Mouse (Mus musculus): ENCODE measurements around the gene Grm4. TPM values are rescaled to one million over a fixed set of nuclear protein-coding genes. Genes with fewer than 3 reads are reported as not detected.

Grm4 gene
- polyA plus RNA-seq (2015; fragmentation: Nextera tagmentation; extraction: Ambion mirVana) = 9.3 and 10.0 TPM in 2 replicates

GRCm38 (mm10) chr17:27521303-27521702 lies at the start of gene Grm4:
TSS of gene Grm4 (minus strand) at chr17:27521403.
- H3K9ac ChIP-seq (ENCODE audit: low read depth, low read length) = 0 out of 2 replicates have a peak within 1 kb of the TSS, but pooled peaks have one; percentile 38
- H3K27ac ChIP-seq (ENCODE audit: low read depth, low read length) = no peak within 1 kb of the TSS
- peaks cover 11% of the 10 kb centered on the region; the same call in 1 of the 2 replicates for H3K27me3 ChIP-seq (replicated peaks; ENCODE audit: control insufficient read depth, insufficient read depth, low read length)
- peaks cover 10% of the 10 kb centered on the region for H3K4me1 ChIP-seq (ENCODE audit: control insufficient read depth, insufficient read depth, low read depth, low read length)
- ATAC-seq = no peak
- WGBS = 66% methylated on average over 5 of the region's 5 CpGs
- H3K36me3 ChIP-seq (ENCODE audit: control insufficient read depth, insufficient read depth, low read length) = no peaks in the 10 kb centered on the region
- H3K4me2 ChIP-seq (ENCODE audit: low read length) = peak within 1 kb of the TSS; percentile 45
- no peaks in the 10 kb centered on the region for H3K9me3 ChIP-seq (ENCODE audit: control insufficient read depth, low read length)
- peak within 1 kb of the TSS; percentile 18; the same call in 1 of the 2 replicates for H3K4me3 ChIP-seq (ENCODE audit: low read length)

- 83% methylated on average over 5 of the region's 5 CpGs for WGBS
- Histone ChIP-seq H3K4me3 (ENCODE audit: low read length) (no peak overlapping the region), H3K27me3 (replicated peaks; ENCODE audit: control insufficient read depth, insufficient read depth, low read length) (no peaks in the 10 kb centered on the region), H3K9me3 (ENCODE audit: control insufficient read depth, low read length) (no peaks in the 10 kb centered on the region), H3K4me2 (ENCODE audit: low read length) (no peak overlapping the region), H3K9ac (ENCODE audit: low read depth, low read length) (no peak overlapping the region), H3K36me3 (ENCODE audit: control insufficient read depth, insufficient read depth, low read length) (no peaks in the 10 kb centered on the region), H3K4me1 (ENCODE audit: control insufficient read depth, insufficient read depth, low read depth, low read length) (peaks cover 19% of the 10 kb centered on the region), H3K27ac (ENCODE audit: low read depth, low read length) (no peak overlapping the region)
- no peak for ATAC-seq
These were observed 47.0 kb upstream of the Grm4 start for GRCm38 (mm10) chr17:27568228-27568627.

GRCm38 (mm10) chr17:27565942-27566267 lies 44.7 kb upstream of the Grm4 start:
- H3K36me3 ChIP-seq (ENCODE audit: control insufficient read depth, insufficient read depth, low read length) = 0 out of 2 replicates have a peak, but pooled peaks cover 3% of the 10 kb centered on the region
- H3K9ac ChIP-seq (ENCODE audit: low read depth, low read length) = peak overlapping the region; percentile 74
- H3K4me1 ChIP-seq (ENCODE audit: control insufficient read depth, insufficient read depth, low read depth, low read length) = peaks cover 19% of the 10 kb centered on the region
- H3K27me3 ChIP-seq (replicated peaks; ENCODE audit: control insufficient read depth, insufficient read depth, low read length) = no peaks in the 10 kb centered on the region
- peak overlapping the region; percentile 90 for H3K4me2 ChIP-seq (ENCODE audit: low read length)
- peak overlapping the region; percentile 76 for H3K4me3 ChIP-seq (ENCODE audit: low read length)
- no peaks in the 10 kb centered on the region for H3K9me3 ChIP-seq (ENCODE audit: control insufficient read depth, low read length)
- ATAC-seq = no peak
- under 1% methylated on average over 13 of the region's 13 CpGs for WGBS
- peak overlapping the region; percentile 75 for H3K27ac ChIP-seq (ENCODE audit: low read depth, low read length)

GRCm38 (mm10) chr17:27565163-27565941 lies 44.1 kb upstream of the Grm4 start, which contains the start of gene AI413582:
TSS of gene AI413582 (minus strand) at chr17:27565756.
- 0 out of 2 replicates have a peak, but pooled peaks cover 3% of the 10 kb centered on the region for H3K36me3 ChIP-seq (ENCODE audit: control insufficient read depth, insufficient read depth, low read length)
- peak; percentile 95 for ATAC-seq
- H3K9me3 ChIP-seq (ENCODE audit: control insufficient read depth, low read length) = no peaks in the 10 kb centered on the region
- H3K9ac ChIP-seq (ENCODE audit: low read depth, low read length) = peak within 1 kb of the TSS; percentile 81
- no peaks in the 10 kb centered on the region for H3K27me3 ChIP-seq (replicated peaks; ENCODE audit: control insufficient read depth, insufficient read depth, low read length)
- peak within 1 kb of the TSS; percentile 90 for H3K4me2 ChIP-seq (ENCODE audit: low read length)
- peak within 1 kb of the TSS; percentile 77 for H3K27ac ChIP-seq (ENCODE audit: low read depth, low read length)
- under 1% methylated on average over 48 of the region's 58 CpGs for WGBS
- peaks cover 19% of the 10 kb centered on the region for H3K4me1 ChIP-seq (ENCODE audit: control insufficient read depth, insufficient read depth, low read depth, low read length)
- H3K4me3 ChIP-seq (ENCODE audit: low read length) = peak within 1 kb of the TSS; percentile 76

- Histone ChIP-seq H3K4me1 (ENCODE audit: control insufficient read depth, insufficient read depth, low read depth, low read length) (peaks cover 19% of the 10 kb centered on the region), H3K36me3 (ENCODE audit: control insufficient read depth, insufficient read depth, low read length) (0 out of 2 replicates have a peak, but pooled peaks cover 3% of the 10 kb centered on the region), H3K27me3 (replicated peaks; ENCODE audit: control insufficient read depth, insufficient read depth, low read length) (no peaks in the 10 kb centered on the region), H3K27ac (ENCODE audit: low read depth, low read length) (peak overlapping the region; percentile 77), H3K9ac (ENCODE audit: low read depth, low read length) (peak overlapping the region; percentile 81), H3K4me3 (ENCODE audit: low read length) (peak overlapping the region; percentile 76), H3K4me2 (ENCODE audit: low read length) (peak overlapping the region; percentile 90), H3K9me3 (ENCODE audit: control insufficient read depth, low read length) (no peaks in the 10 kb centered on the region)
- 15% methylated on average over 20 of the region's 20 CpGs for WGBS
- ATAC-seq = no peak
These were observed 43.4 kb upstream of the Grm4 start for GRCm38 (mm10) chr17:27564391-27565162.

- WGBS = 46% methylated on average over 7 of the region's 7 CpGs
- Histone ChIP-seq H3K4me1 (ENCODE audit: control insufficient read depth, insufficient read depth, low read depth, low read length) (peaks cover 24% of the 10 kb centered on the region), H3K27me3 (replicated peaks; ENCODE audit: control insufficient read depth, insufficient read depth, low read length) (no peaks in the 10 kb centered on the region), H3K4me2 (ENCODE audit: low read length) (no peak overlapping the region), H3K27ac (ENCODE audit: low read depth, low read length) (no peak overlapping the region), H3K4me3 (ENCODE audit: low read length) (no peak overlapping the region), H3K9ac (ENCODE audit: low read depth, low read length) (no peak overlapping the region), H3K36me3 (ENCODE audit: control insufficient read depth, insufficient read depth, low read length) (0 out of 2 replicates have a peak, but pooled peaks cover 3% of the 10 kb centered on the region), H3K9me3 (ENCODE audit: control insufficient read depth, low read length) (no peaks in the 10 kb centered on the region)
- no peak for ATAC-seq
These were observed 42.6 kb upstream of the Grm4 start for GRCm38 (mm10) chr17:27563771-27564244.

GRCm38 (mm10) chr17:27561809-27562526 lies 40.8 kb upstream of the Grm4 start:
- H3K27me3 ChIP-seq (replicated peaks; ENCODE audit: control insufficient read depth, insufficient read depth, low read length) = no peaks in the 10 kb centered on the region
- H3K4me3 ChIP-seq (ENCODE audit: low read length) = no peak overlapping the region
- ATAC-seq = no peak
- H3K4me2 ChIP-seq (ENCODE audit: low read length) = no peak overlapping the region
- no peak overlapping the region for H3K9ac ChIP-seq (ENCODE audit: low read depth, low read length)
- WGBS = 53% methylated on average over 9 of the region's 11 CpGs
- 0 out of 2 replicates have a peak, but pooled peaks cover 3% of the 10 kb centered on the region for H3K36me3 ChIP-seq (ENCODE audit: control insufficient read depth, insufficient read depth, low read length)
- peaks cover 37% of the 10 kb centered on the region for H3K4me1 ChIP-seq (ENCODE audit: control insufficient read depth, insufficient read depth, low read depth, low read length)
- H3K27ac ChIP-seq (ENCODE audit: low read depth, low read length) = no peak overlapping the region
- H3K9me3 ChIP-seq (ENCODE audit: control insufficient read depth, low read length) = no peaks in the 10 kb centered on the region

- Histone ChIP-seq H3K4me2 (ENCODE audit: low read length) (no peak overlapping the region), H3K9me3 (ENCODE audit: control insufficient read depth, low read length) (no peaks in the 10 kb centered on the region), H3K4me1 (ENCODE audit: control insufficient read depth, insufficient read depth, low read depth, low read length) (peaks cover 28% of the 10 kb centered on the region), H3K27ac (ENCODE audit: low read depth, low read length) (no peak overlapping the region), H3K4me3 (ENCODE audit: low read length) (no peak overlapping the region), H3K27me3 (replicated peaks; ENCODE audit: control insufficient read depth, insufficient read depth, low read length) (no peaks in the 10 kb centered on the region), H3K9ac (ENCODE audit: low read depth, low read length) (no peak overlapping the region), H3K36me3 (ENCODE audit: control insufficient read depth, insufficient read depth, low read length) (0 out of 2 replicates have a peak, but pooled peaks cover 3% of the 10 kb centered on the region)
- 86% methylated on average over 13 of the region's 13 CpGs for WGBS
- ATAC-seq = no peak
These were observed 39.8 kb upstream of the Grm4 start for GRCm38 (mm10) chr17:27560926-27561480.

Measured in hindbrain, embryonic 16.5 days (tissue).